Mouse (Mus musculus): ENCODE data around the gene Efna1. TPM values are rescaled to one million over a fixed set of nuclear protein-coding genes. Genes with fewer than 3 reads are reported as not detected.

Efna1 gene
- total and polyA plus RNA-seq, 3 experiments, result not detected

- Histone ChIP-seq H3K36me3 (ENCODE audit: control insufficient read depth in 1 of 2, insufficient read depth in 2 of 2, low read length in 2 of 2) (peaks cover 0 to 12% of the 10 kb centered on the region in 2 experiments; a peak in 3 of 4 replicates), H3K27ac (ENCODE audit: control insufficient read depth, low read depth, low read length) (no peak overlapping the region), H3K27me3 (ENCODE audit: control insufficient read depth in 1 of 2, insufficient read depth in 2 of 2, low read length in 2 of 2) (no peaks in the 10 kb centered on the region), H3K79me2 (ENCODE audit: control insufficient read depth, insufficient read depth, low read length, poor library complexity) (no peaks in the 10 kb centered on the region), H3K4me1 (ENCODE audit: control insufficient read depth in 1 of 2, insufficient read depth in 2 of 2, low read length in 2 of 2) (peaks cover 5 to 18% of the 10 kb centered on the region in 2 experiments; a peak in 3 of 4 replicates), H3K9me3 (replicated peaks; ENCODE audit: insufficient read depth, low read length) (no peaks in the 10 kb centered on the region), H3K4me3 (ENCODE audit: control insufficient read depth in 1 of 2, insufficient read depth in 1 of 2, low read depth in 2 of 2, low read length in 2 of 2) (no peak overlapping the region), H3K9ac (ENCODE audit: control insufficient read depth, low read depth, low read length, poor library complexity, severe bottlenecking) (no peak overlapping the region)
- no peak for TF ChIP-seq EP300 (IDR thresholded peaks at IDR 0.05; ENCODE audit: low read depth in 1 of 2, low read length in 2 of 2)
- no peak for TF ChIP-seq NELFE (IDR thresholded peaks at IDR 0.05; ENCODE audit: low read depth, low read length)
- TF ChIP-seq GABPA (IDR thresholded peaks at IDR 0.05; ENCODE audit: low read depth, low read length), result no peak
- no peak for TF ChIP-seq POLR2AphosphoS5 (IDR thresholded peaks at IDR 0.05; ENCODE audit: borderline replicate concordance, low read depth, low read length)
- no peak for TF ChIP-seq CHD1 (IDR thresholded peaks at IDR 0.05; ENCODE audit: low read depth, low read length)
- no peak for TF ChIP-seq TAL1 (IDR thresholded peaks at IDR 0.05; ENCODE audit: low read length)
- TF ChIP-seq NRF1 (IDR thresholded peaks at IDR 0.05; ENCODE audit: insufficient read depth, low read depth, low read length, poor library complexity, severe bottlenecking), result no peak
- no peak for TF ChIP-seq BHLHE40 (IDR thresholded peaks at IDR 0.05; ENCODE audit: borderline replicate concordance, low read depth, low read length)
- TF ChIP-seq USF1 (IDR thresholded peaks at IDR 0.05; ENCODE audit: low read depth, low read length), result no peak
- no peak for TF ChIP-seq JUND (IDR thresholded peaks at IDR 0.05; ENCODE audit: low read depth, low read length)
- TF ChIP-seq USF2 (IDR thresholded peaks at IDR 0.05; ENCODE audit: borderline replicate concordance in 1 of 2, insufficient read depth in 1 of 2, low read depth in 1 of 2, low read length in 2 of 2), result no peak
- no peak for DNase-seq (ENCODE audit: low read depth, low spot score)
Observed at GRCm38 (mm10) chr3:89237682-89238081, 43.3 kb downstream of the Efna1 start.

- peaks cover 0 to 12% of the 10 kb centered on the region in 2 experiments; a peak in 2 of 4 replicates for H3K36me3 ChIP-seq (ENCODE audit: control insufficient read depth in 1 of 2, insufficient read depth in 2 of 2, low read length in 2 of 2)
- H3K9ac ChIP-seq (ENCODE audit: control insufficient read depth, low read depth, low read length, poor library complexity, severe bottlenecking), result no peak overlapping the region
- peaks cover 5 to 18% of the 10 kb centered on the region in 2 experiments; a peak in 3 of 4 replicates for H3K4me1 ChIP-seq (ENCODE audit: control insufficient read depth in 1 of 2, insufficient read depth in 2 of 2, low read length in 2 of 2)
- no peak for DNase-seq (ENCODE audit: low read depth, low spot score)
- no peak overlapping the region for H3K27ac ChIP-seq (ENCODE audit: control insufficient read depth, low read depth, low read length)
- no peaks in the 10 kb centered on the region for H3K79me2 ChIP-seq (ENCODE audit: control insufficient read depth, insufficient read depth, low read length, poor library complexity)
- TF ChIP-seq ELF1 (IDR thresholded peaks at IDR 0.05; ENCODE audit: low read depth, low read length) (no peak), MYB (IDR thresholded peaks at IDR 0.05; ENCODE audit: low read depth, low read length) (no peak), USF2 (IDR thresholded peaks at IDR 0.05; ENCODE audit: borderline replicate concordance in 1 of 2, insufficient read depth in 1 of 2, low read depth in 1 of 2, low read length in 2 of 2) (no peak), SMC3 (IDR thresholded peaks at IDR 0.05; ENCODE audit: low read depth, low read length) (no peak), JUND (IDR thresholded peaks at IDR 0.05; ENCODE audit: low read depth, low read length) (no peak), MAX (IDR thresholded peaks at IDR 0.05; ENCODE audit: low read length) (no peak), GATA1 (IDR thresholded peaks at IDR 0.05; ENCODE audit: low read depth, low read length) (no peak), HCFC1 (IDR thresholded peaks at IDR 0.05; ENCODE audit: low read depth, low read length) (no peak)
- H3K9me3 ChIP-seq (replicated peaks; ENCODE audit: insufficient read depth, low read length), result no peaks in the 10 kb centered on the region
- no peaks in the 10 kb centered on the region for H3K27me3 ChIP-seq (ENCODE audit: control insufficient read depth in 1 of 2, insufficient read depth in 2 of 2, low read length in 2 of 2)
- no peak overlapping the region for H3K4me3 ChIP-seq (ENCODE audit: control insufficient read depth in 1 of 2, insufficient read depth in 1 of 2, low read depth in 2 of 2, low read length in 2 of 2)
Observed at GRCm38 (mm10) chr3:89236516-89236915, 44.4 kb downstream of the Efna1 start.

All from MEL (cell line).